Mouse (Mus musculus) E14TG2a.4 (cell line): ENCODE measurements around the gene Rsph1.
A peak's percentile ranks its signal among the peaks of the same experiment; 100 is the strongest.

ENCODE experiments used
- CTCF ChIP-seq: conservative IDR thresholded peaks from 2 replicates; pipeline ENCODE4 v1.5.1; 2014; ENCODE audit warnings: low read length
- NANOG ChIP-seq: IDR thresholded peaks from 2 replicates; pipeline ENCODE4 v1.6.1; 2014; ENCODE audit warnings: borderline replicate concordance, low read length, mixed read lengths

DNA sequence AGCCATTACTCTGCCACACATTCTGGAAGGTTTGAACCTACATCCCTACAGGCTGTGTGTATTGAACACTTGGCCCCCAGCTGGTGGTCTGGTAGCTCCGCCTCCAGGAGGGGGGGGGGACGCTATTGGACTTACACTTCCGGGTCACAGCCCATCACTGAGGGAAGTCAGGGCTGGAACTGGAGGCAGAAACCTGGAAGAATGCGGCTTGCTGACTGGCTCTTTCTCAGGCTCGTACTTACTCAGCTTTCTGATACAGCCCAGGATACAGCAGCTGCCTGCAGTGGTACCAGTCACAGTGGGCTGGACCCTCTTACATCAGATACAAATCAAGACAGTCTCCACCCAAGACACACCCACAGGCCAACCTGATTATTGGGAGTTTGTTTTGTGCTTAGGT is 30.0 kb downstream of the Rsph1 start:
- TF ChIP-seq CTCF (no peak), NANOG (0 out of 2 replicates have a peak, but pooled peaks have one; percentile 4)
